Mouse (Mus musculus) embryo, embryonic 11.5 days (tissue): Measurements from ENCODE around the gene Btbd16.

ENCODE experiments used
- DNase-seq: peaks from one replicate; pipeline ENCODE4 v3.0.0-alpha.2; 2012; ENCODE audit warnings: low read depth, low spot score

Btbd16 gene

DNA sequence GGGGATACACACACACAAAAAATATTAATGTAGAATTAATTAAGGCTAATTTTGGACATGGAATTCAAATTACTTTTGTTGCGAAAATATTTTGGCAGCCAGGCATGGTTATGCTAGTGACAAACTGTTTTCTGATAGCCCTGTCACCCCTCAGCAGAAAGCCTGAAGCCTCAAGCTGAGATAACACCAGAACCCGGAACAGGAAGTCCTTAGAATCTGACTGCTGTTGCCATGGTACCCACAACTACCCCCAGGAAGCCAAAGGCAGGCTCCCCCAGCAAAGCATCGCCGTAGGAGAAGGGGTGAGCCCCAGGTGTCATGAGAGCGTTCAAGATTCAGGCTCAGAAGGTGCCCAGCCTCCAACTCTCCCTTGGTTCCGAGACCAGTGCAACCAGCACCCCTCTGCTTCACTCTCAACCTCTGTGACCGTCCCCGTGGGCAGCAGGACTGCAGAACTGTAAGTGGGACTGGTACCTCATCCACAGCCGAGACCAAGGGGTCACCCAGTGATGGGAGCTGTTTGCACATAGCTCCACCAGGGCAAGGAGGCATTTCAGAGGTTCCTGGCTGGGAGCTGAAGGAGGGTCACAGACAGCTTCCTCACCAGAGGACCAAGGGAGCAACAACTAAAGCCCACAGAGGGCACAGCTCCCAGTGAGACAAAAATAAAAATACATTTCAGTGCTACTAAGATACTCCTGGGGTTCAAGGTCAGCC, at the start of gene Btbd16:
Btbd16 (plus strand) TSS at position 156 of the 717 bp plus-strand sequence.
- DNase-seq, result no peak

DNA sequence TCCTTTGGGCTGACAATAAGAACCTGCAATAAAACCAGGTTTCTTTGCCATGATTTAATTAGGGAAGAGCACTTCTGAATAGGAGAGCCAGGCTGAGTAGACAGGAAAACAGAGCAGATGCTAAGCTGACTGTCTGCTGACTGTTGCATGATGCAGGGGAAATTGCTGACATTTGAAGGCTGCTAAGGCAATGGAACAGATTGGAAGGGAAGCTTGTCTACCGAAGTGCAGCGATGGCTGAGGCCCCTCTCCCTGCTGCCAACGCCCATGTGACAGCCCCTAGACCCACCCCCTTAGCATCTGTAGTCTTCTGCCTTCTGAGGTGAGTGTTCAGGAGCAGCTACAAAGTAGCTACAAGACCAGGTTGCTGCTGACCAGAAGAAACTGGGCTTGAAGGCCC, 47.7 kb upstream of the Btbd16 start:
- no peak for DNase-seq

DNA sequence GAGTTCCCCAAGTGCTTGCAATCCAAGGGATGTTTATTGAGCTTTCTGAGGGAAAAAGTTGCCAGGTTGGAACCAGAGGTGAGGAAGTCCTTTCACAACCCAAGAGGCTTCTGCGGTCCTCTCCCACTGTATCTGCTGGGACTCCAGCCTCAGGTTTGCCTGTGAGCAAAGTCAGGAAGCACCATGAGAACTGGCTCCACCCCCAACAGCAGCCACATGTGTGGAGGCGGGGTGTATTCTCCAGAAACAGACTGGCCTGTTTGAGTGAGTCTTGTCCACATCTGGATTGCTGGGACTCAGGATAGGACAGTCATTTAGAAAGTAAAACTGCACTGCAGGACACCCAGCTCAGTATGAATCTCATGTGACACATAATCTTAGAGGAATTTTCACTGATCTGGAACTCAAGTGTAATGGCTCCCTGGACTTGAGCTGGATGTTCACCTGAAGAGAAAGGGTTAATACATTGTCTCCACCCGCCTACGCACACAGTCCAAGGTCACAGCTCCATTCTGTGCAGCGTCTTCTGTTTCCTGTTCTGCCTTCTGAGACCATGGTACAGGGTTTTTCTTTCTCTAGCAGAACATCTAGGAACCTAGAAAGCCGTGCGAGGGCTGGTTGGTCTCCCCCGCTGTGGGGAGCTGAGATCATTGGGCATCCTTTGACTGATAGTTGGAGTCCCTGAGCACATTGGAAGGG, 47.0 kb upstream of the Btbd16 start:
- DNase-seq, result no peak

DNA sequence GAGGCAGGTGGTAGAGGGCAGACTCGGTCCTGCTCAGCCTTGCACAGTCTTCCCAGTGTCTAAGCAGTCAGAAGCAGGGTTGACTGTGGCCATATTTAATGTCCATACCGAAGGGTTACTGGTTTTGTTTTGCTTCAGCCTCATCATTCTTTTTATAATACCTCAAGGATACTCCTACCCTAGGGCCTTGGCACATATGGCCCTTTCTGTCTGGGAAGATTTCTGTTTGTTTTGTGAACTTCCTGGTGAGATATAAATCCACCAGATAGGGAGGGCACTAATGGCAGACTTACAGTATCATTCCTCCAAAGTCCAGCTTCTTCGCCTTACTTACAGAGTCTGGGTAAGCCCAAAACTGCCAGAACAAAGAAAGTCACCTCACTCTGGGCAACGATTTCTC, 46.3 kb upstream of the Btbd16 start:
- DNase-seq, result no peak

DNA sequence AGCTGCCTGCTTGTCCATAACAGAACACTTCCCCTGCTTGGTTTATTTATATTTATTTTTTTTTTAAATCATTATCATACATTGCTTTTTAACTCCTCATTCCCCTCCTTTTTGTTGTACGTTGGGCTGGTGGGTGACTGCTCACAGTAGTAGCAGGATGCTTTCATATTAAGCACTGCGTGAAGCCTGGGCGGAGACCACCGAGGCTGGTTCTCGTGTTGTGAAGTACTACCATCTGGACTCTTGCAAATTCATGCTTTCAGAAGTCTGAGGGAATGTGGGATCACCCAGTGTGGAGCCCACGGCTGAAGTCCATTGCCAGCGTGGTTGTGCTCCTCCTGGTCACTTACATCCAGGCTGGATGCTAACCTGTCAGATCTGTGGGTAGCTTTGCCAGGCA, 42.1 kb upstream of the Btbd16 start:
- no peak for DNase-seq

DNA sequence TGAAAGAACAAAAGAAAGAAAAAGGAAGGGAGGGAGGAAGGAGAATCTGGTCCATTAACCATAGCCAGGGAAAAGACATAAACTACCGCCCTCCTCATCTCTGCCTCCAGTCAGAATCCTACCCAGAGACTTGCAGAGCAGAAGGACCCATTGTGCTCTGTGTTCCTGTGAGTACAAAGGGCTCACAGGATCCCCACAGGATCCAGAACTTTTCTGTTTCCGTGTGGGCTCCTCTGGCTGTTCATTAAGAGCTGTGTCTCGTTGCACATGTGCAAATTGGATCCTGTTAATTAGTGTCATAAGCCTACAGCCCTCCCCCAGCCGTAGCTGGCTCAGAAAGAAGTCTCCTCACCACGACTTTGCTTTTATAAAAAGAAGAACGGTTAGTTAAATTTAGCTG, 41.0 kb upstream of the Btbd16 start:
- DNase-seq, result no peak

DNA sequence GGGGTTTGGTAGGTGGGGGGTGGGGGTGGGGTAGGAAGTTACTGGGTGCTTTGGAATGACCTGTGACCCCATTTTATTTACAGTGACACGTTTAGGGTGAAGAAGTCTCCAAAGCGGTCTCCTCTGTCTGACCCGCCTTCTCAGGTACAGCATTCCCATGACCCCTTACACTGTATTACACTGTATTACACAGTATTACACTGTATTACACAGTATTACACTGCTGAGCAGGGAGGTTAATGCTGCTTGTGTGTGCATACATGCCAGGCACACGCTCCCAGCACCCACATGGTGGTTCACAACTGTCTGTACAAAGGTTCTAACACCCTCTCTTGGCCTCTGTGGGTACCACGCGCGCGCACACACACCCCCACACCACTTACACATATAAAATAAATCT, 40.4 kb upstream of the Btbd16 start:
- DNase-seq, result no peak

DNA sequence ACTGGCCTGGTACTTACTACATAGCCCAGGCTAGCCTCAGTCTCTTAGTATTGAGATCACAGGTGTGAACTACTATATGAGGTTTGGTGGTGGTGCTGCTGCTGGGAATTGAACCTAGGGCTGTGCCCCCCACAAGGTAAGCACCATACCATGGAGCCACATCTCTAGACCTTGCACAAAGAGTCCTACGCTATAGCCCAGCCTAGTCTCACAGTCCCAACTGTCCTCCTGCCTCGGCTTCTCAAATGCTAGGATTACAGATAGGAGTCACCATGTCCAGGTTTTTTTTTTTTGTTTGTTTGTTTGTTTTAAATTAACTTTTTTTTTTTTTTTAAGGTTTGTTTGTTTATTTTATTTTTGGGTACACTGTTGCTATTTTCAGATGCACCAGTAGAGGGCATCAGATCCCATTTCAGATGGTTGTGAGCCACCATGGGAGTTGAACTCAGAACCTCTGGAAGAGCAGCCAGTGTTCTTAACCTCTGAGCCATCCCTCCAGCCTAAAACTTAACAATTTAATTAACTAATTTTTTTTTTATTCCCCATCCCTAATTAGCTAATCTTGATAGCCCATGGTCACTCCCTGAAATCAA, 39.6 kb upstream of the Btbd16 start:
- DNase-seq, result no peak

DNA sequence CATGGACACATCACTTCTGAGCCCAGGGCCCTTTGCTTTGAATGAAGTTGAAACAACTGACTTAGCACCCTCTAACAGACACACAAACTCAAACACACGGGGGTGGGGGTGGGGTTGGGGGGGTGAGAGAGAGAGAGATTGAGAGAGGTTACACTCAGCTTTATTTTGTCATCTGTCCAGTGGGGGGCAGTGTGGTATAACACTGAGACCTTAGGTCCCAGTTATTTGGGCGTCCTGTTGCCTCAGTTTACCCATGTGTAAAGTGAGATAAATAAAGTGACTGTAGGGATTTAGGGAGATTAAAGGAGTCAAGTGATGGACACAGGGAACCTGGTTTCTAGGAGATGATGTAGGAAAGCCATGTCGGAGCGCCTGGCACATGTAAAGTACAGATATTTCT, 32.8 kb upstream of the Btbd16 start:
- no peak for DNase-seq

DNA sequence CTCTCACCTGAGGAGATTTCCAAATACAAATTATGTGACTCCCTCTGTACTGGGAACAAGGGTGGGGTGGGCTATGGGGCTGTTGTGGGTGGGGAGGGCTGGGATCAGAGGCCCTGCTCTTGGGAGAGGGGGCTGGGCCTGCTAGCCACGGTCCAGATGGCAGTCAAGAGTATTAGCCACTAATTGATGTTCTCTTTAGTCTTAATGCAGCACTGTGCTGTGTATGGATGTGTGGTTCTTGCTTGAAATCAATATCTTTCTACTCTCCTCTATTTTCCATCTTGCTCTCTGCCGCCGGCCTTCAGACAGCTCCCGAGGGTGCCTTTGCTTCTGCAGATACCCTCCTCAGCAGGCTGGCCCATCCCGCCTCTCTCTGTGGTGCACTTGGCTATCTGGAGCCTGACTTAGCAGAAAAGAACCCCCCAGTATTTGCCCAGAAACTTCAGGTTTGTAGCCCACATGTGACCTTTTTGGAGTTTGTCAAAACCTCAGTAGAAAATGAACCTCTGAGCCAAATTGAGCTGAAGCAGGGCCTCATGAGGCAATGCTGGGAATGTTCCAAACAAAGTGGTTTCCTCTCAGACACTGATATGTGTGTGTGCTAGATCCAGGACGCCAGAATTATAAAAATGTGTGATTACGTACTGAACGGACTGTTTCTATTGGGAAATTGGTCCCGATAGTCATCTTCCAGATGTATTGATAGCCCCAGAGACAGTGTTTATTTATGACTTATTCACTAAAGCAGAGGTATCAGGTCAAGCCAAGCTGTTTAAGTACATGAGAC, 30.4 kb upstream of the Btbd16 start:
- no peak for DNase-seq

DNA sequence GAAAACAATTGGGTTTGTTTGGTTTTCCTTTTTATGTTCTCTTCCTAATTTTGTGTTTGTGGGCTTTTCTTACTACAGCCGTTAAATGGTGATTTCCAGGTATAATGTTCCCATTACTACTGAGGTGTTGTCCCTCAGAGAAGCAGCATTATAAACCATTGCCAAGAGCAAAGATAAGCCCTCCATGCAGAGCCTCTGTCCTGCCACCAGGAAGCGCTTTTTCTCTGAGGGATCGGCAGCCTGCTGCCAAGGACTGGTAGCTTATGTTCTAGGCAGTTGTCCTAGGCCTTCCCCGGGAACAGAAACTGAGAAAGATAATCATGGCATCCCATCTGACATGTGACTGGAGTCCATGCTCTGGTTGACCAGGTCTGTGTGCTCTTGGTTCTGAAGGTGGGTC, 24.7 kb upstream of the Btbd16 start:
- no peak for DNase-seq

DNA sequence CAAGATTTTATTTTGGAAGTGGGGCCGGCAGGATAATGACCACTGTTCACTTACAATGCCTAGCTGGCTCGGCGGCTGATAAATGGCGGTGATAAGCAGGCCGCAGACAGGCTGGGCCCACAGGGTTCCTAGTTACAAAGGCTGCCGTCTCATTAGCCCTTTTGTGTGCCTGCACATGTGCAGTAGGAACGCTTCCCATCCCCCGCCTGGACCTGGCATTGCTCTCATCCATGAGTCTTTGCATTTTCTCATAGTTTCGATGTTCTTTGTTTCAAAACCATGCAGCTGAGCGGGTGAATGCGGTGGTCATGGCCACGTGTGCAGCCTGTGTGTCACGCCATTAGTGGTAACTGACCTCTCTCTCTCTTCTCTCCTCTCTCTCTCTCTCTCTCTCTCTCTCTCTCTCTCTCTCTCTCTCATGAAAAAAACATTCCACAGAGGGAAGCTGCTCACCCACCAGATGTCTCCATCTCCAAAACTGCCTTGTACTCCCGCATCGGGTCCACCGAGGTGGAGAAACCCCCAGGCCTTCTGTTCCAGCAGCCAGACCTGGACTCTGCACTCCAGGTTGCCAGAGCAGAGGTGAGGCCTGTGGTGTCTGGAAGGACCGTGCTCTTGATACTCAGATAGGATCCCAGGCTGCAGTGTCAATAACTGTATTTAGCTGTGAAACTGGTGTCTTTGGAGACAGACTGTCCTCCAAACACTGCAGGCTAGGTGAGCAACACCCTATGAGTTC, 22.9 kb upstream of the Btbd16 start:
- DNase-seq, result peak; percentile 29

DNA sequence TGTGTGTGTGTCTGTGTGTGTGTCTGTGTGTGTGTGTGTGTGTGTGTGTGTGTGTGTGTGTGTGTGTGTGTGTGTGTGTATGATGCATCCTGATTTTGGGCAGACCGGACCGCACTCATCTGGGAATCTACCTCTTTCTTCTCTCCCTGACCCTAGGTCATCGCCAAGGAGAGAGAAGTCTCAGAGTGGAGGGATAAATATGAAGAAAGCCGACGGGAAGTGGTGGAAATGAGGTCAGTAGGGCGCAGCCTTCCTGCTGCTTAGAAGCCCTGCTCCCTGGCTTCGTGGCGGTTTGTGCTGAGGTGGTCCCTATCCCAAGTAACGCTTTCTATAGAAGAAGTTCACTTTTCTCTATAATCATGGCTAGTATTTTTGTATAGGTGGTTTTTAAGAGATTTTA, 22.2 kb upstream of the Btbd16 start:
- no peak for DNase-seq

DNA sequence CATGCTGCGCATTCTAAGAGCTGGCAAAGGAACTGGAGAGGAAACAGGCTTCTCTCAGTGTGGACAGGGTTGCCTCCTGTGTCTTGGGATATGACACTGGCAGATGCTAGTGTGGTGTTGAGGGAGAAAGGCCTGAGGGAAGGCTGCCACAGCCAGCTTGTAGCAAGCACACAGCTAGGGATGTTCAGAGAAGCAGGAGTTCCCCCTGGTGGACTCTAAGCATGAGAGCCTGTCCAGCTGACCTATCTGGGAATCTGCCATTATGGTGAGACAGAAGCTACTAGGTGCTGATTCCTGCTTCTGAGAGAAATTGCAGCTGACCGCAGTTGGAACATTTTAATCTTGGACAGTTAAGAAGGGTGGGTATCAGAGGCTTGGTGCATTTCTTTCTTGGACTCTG, 19.1 kb upstream of the Btbd16 start:
- DNase-seq, result no peak

DNA sequence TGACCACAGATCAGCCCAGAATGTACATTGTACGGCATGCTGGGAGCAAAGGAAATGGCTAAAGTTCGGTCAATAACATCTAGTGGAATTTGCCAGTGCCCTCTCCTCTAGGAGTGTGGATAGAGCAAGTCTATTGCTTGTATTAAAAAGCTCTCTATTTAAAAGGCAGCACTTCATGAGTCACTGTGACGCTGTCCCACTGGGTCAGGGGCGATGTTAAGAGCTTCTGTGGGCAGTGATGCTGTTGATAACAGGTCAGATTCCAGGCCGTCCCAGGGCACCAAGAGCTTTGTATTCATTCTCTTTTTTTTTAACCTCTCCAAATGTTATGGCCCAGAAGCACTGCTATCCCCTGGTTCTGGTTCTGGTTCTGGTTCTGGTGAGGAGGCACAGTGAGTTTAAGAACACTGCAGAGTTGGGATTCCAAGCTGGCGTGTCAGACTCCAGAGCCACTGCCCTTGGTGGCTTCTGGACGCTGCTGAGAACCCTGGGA, 17.5 kb upstream of the Btbd16 start:
- DNase-seq, result no peak

DNA sequence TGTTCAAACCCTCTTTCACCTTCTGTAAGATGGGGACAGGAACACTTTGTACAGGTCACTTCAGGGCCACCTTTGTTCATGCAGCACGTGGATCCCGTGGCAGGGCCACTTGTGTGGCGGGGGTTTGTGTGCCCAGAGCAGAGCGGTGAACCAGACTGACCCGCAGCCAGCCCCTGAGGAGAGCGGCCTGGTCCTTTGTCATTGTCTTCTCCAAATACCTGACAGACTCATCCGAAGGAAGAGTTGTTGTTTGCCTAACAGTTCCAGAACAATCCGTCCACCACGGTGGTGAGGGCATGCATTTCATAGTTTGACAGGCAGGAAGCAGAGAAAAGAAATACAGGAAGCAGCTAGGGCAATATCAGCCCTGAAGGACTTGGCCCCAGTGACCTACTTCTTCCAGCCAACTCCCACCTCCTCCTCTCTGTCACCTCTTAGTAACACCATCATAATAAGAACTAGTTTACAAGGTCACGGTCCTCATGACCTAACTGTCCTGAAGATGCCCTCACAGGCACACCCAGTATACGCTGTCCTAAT, 16.5 kb upstream of the Btbd16 start:
- no peak for DNase-seq

DNA sequence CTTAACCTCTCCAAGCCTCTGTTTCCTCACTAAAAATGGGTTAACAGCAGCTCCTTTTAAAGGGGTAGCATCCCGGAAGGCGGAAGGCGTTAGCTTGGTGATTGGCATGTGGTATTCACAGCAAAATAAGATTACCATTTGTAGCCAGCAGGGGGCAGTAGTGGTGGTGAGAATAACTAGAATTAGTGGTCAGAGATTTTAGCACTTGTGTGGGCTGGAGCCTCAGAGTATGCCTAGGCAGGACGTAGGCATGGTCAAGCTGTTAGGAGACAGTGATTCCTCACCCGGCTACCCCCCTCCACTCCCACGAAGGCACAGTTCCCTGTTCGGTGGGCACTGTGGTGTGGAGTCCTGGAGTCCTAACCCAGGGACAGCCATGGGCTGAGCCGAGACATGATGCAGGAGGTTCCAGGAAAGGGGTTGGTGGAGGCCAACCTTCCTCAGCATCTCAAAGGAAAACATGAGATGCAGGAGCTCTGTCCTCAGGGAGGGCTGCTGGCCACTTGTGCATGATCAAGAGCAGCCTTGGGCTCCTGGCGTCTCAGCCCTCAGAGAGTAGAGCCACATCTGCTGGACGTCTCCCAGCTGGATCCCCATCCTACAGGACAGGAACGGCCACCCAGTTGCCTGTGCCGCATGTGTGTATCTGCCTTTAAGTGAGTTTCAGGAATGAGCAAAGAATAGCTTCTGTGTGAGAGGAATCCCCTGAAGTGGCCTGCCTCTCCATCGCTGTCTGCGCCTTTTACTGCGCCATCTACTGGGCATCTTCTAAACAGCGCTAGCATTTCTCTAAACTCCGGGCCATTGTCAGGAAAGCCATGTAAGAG, 11.6 kb upstream of the Btbd16 start:
- peak; percentile 65 for DNase-seq

DNA sequence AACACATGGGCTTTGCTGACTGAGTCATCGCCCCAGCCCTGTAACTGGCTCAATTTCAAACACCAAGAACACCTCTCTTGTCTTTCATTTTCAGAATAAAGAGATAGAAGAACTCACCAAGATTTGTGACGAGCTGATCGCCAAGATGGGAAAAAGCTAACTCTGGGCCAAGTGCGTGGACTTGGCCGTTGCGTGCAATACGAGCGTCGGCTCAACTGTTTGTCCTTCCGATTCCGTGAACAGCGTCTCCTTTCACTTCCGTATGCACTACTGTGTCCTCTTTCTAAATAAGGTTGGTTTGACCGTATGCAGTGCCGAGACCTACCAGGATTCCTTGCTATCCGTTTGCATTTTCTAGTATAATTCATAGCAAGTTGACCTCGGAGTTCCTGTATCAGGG, 9.7 kb upstream of the Btbd16 start:
- no peak for DNase-seq

DNA sequence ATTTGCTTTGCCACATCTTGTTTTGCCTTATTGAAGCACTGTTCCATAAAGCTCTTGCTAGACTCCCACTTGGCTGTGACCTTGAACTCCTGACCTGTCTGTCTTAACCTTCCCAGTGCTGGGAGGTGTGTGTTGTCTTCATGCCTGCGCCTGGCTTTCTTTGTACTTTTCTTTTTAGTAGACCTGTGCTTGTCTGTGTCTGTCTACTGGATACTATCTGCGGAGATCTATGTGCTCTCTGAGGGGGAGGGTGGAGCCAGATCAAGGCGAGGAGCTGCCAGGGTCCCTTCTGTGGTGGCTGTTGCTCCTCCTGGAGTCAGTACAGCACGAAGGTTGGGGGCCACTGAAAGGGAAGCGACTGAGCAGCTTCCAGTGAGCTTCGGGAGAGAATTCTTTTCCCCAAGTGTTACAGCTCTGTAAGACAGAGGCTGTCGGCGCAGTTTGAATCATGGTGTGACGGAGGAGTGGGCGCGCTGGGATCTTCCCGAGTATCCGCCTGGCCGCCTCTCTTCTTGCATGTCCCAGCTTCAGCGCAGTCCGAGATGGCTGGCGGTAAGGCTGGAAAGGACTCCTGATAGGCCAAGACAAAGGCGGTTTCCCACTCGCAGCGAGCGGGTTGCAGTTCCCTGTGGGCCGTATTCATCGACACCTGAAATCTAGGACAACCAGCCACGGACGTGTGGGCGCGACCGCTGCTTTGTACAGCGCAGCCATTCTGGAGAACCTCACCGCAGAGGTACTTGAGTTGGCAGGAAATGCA, 7.3 kb upstream of the Btbd16 start:
- no peak for DNase-seq

DNA sequence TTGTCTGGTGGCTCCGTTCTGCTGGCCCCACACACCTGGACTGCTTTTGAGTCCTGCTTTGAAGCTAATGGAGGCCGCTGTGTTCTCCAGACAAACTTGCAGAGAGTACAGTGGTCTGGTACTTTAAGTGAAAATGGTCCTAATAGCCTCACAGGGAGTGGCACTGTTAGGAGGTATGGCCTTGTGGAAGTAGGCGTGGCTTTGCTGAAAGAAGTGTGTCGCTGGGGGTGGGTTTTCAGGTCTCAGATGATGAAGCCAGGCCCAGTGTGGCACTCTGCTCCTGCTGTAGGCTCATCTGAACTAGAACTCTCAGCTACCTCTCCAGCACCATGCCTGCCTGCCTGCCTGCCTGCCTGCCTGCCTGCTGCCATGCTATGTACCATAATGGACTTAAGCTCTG, 5.7 kb upstream of the Btbd16 start:
- no peak for DNase-seq
